Mouse (Mus musculus) cerebellum, adult (tissue): ENCODE measurements around the gene Arfrp1.

Experiments
- ATAC-seq: cut with Nextera tagmentation; 2 replicates; pipeline ENCODE4 v1.9.2; 2017; ENCODE audit warnings: mild to moderate bottlenecking, moderate library complexity, mixed read lengths; ENCODE audit not compliant: insufficient number of reproducible peaks, low FRiP score, low TSS enrichment

Gene Arfrp1

GRCm38 (mm10) chr2:181379778-181380177 lies 14.6 kb upstream of the Arfrp1 start, which contains the start of gene Lime1:
Lime1 (plus strand) TSS chr2:181380078.
- no peak for ATAC-seq

DNA sequence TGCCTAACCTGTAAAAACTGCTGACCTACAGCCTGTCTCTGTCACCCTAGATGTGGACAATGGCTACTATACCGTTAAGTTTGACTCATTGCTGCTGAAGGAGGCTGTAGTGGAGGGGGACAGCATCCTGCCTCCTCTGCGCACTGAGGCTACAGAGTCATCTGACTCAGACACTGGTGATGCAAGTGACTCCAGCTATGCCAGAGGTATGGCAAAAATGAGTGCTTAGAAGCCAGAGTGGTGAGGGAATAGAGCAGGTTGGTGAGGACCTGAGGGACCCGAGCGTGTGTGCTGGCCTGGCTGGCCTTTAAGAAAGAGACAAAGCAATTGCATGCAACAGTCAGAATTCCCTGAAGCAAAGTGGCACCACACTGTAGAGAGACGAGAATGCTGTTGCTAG lies 13.5 kb upstream of the Arfrp1 start:
- ATAC-seq: no peak

DNA sequence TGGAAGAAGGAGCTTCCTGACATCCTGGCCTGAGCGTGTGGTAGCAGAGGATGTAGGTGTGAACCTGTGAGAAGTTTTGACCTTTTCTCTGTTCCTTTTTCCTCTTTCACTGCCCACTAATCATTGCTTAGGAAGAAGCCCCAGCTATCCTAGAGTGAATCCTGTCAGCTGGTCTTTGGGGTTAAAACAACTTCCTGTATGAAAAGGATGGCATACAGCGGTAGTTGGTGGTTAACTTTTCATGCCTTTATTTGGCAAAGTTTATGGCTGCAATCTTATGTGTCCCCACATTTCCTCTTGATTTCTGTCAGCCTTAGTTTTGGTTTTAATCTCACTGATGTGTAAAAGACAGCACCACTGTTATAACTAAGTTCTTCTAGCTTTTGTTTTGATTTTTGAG lies 12.0 kb upstream of the Arfrp1 start:
- ATAC-seq: no peak

GRCm38 (mm10) chr2:181375787-181376186 lies 10.6 kb upstream of the Arfrp1 start:
- ATAC-seq: no peak

DNA sequence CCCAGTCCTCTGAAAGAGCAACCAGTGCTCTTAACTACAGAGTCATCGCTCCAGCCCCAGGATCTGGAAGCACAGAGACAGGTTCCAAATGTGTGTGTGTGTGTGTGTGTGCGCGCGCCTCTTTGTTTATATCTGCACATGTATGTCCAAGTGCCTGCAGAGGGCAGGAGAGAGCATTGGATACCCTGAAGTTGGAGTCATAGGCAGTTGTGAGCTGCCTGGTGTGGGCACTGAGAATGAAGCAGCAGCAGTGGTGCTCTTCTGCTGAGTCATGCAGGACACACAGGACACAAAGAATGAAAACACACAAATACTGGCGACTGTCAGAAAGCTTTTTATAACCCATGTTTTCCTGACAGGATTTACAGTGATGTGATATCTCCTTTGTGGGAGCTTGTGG lies 4.8 kb upstream of the Arfrp1 start:
- no peak for ATAC-seq

- ATAC-seq: peak; percentile 41; the same call in 1 of the 2 replicates
Observed at GRCm38 (mm10) chr2:181365655-181366075, 461 bp upstream of the Arfrp1 start.

GRCm38 (mm10) chr2:181364487-181364859 lies 731 bp downstream of the Arfrp1 start:
- ATAC-seq: no peak

- ATAC-seq: no peak
Observed at GRCm38 (mm10) chr2:181363946-181364345, 1.3 kb downstream of the Arfrp1 start.

DNA sequence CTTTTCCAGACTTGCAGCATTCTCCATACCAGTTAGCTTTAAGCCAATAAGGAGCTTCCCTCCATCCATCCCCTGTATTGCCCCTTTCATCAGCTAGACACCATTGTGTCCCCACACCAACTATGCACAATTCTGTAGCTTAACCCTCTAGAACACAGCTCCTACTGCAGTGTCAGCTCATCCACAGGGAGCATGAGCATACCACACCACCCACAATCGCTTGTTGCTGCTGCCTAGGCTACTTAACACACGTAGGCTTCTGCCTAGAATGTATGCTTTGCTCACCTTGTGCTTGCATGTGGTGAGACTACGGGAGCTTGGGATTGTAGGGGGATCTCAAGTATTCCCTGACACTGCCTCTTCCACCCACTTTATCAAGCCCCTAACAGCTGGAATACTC lies 8.4 kb downstream of the Arfrp1 start:
- no peak for ATAC-seq

GRCm38 (mm10) chr2:181342766-181343165 lies 22.4 kb downstream of the Arfrp1 start:
- no peak for ATAC-seq

- peak; percentile 36; the same call in 1 of the 2 replicates for ATAC-seq
Observed at GRCm38 (mm10) chr2:181340426-181340825, 24.8 kb downstream of the Arfrp1 start.

DNA sequence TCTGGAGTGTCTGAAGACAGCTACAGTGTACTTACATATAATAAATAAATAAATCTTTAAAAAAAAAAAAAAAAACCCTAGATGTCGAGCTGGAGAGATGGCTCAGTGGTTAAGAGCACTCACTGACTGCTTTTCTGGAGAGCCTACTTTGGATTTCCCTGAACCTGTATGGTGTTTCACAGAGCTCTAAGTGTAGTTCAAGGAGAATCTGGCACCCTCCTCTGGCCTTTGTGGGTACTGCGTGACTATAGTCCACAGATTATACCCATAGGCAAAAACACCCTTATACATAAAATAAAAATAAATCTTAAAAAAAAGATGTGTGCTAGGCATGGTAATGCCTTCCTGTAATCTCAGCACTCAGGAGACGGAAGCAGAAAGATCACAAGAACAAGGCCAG lies 31.2 kb downstream of the Arfrp1 start:
- ATAC-seq: no peak; the same call in 1 of the 2 replicates

- ATAC-seq: no peak
Observed at GRCm38 (mm10) chr2:181332542-181332941, 32.7 kb downstream of the Arfrp1 start.

DNA sequence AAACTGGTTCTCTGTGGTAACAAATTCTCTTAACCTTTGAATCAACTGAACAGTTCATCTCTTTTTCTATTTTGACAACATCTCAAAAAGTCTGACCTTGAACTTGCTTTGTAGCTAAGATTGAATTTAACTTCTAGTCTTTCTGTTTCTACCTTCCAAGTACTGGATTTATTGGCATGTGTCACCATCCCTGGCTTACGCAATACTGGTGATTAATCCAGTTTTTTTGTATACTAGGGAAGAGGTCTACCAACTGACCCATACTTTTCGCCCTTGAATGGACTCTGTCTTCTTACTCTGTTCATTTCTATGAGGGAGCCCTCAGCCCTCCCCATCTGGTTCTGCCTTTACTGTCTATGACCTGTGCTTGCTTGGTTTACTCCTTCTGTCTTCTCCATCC lies 39.1 kb downstream of the Arfrp1 start:
- ATAC-seq: no peak

- ATAC-seq: no peak
Observed at GRCm38 (mm10) chr2:181322136-181322535, 43.1 kb downstream of the Arfrp1 start.

DNA sequence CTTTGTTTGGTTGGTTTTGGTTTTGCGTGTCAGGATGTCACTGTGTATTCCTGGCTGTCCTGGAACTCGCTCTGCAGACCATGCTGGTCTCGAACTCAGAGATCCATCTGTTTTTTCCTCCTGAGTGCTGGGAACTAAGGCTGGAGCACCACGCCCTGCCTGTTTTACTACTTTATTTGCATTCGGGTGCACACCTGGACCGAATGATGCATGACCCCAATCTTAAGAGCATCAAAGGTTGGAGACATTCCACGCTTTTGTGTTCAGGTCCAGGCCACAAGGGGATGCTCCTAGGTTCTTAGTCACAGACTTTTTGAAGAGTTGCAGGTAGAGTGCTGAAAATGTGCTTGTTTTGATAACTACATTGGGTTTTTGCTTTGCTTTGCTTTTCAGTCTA lies 45.1 kb downstream of the Arfrp1 start:
- no peak for ATAC-seq

DNA sequence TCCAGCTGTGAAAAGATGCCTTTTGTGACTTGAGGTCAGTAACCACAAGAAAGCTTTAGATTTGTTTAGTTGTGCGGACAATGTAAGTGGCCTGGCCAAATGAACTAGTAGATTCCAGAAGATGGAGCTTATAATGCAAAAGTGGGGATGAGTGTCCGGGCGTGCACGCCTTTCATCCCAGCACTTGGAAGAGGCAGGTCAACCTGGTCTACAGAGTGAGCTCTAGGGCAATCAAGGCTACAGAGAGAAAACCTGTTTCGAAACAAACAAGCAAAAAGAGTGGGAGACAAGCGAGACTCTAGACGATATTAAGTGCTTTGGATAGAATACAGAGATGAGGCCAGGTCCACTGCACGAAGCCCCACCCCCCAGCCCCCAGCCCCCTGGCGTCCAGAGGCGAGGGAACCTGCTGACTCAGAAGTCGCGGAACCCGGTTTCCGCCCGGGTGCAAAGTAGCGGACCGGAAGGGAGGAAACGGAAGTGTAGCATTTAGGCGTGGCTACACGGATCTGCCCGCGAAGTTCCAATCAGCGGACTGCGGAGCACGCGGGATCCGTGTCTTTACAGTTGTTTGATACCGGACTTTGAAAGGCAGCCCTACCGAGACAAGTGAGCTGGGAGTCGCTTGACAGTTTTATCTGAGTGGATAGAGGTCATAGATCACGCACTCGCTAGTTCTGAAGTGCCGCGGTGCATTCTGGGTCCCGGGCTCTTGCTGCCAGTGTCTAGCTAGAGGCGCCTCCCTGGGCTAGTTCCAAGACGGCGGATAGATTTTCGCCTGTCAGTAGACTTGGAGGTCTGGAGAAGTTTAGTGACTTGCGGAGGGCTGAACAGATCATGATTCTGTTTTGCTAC lies 45.7 kb downstream of the Arfrp1 start, which contains the start of gene Rtel1:
Gene Rtel1 (plus strand): TSS at position 492 of the 855 bp plus-strand sequence.
- peak; percentile 84; the same call in 1 of the 2 replicates for ATAC-seq

DNA sequence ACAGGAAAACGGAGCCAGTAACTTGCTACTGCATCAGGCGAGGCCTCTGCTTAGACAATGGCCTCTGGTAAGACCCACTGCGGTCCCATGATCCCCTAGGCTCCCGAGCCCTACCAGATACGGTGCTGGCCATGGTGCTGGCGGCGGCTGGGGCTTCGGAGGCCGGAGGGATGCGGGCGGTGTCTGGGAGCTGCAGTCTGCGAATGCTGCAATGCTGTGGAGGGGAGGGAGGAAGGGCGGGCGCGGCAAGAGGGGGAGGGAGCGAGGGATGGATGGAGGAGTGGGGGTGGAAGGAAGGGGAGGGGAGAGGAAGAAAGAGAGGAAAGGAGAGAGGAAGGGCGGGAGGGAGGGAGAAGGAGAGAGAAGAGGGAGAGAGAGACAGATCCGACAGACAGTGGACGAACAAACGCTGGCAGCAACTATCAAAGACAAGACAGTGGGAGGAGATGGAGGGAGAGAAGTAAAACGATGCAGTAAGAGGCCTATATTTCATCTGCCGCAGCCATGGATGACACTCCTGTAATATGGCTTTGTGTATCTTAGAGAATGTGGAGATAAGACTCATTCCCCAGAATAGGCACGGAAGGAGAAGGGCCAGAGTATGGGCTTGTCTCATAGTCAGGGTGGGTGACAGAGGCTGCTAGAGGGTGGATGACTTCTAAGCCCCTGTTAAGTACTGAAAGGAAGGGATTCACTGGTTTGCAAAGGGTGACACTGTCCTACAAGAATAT lies 51.0 kb downstream of the Arfrp1 start, which contains the start of gene Stmn3:
Gene Stmn3 (minus strand): TSS at position 421 of the 731 bp plus-strand sequence.
- ATAC-seq: peak; percentile 81

- peak; percentile 51; the same call in 1 of the 2 replicates for ATAC-seq
Observed at GRCm38 (mm10) chr2:181313344-181314079, 51.7 kb downstream of the Arfrp1 start.

DNA sequence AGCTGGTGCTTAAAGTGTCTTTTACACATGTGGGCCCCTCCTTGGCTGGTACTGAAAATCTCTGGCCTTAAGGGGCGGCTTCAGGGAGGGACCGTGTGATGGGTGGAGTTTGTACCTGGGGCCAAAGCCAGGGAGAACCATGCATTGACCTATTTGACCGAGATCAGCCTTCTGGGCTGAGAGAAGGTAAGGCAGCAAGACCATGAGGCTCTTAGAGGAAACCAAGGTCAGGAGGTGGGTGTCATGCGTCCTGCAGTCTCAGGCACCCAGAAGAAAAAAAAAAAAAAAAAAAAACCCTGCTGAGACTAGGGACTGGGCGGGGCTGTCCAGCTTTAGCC lies 52.2 kb downstream of the Arfrp1 start:
- peak; percentile 28; the same call in 1 of the 2 replicates for ATAC-seq

DNA sequence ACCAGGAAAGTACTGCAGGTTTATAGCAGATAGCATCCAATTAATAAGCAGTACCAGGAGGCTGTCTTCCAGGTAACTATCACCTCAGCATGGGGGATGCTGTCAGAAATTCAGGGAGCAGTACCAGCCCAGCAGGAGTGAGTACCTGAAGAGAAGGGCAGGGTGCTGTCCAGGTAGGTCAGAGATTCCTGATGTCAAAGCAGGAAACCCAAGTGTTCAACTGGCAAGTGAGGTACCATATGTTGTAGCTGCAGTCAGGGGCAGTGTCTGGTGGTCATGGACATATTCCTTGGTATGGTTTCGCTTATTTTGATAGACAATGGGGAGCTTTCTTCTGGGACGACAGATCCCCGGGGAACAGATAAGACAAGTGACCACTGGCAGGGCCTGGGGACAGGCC lies 52.8 kb downstream of the Arfrp1 start:
- ATAC-seq: no peak
